Mouse (Mus musculus): Measurements from ENCODE around the gene Gpsm1.
A peak's percentile ranks its signal among the peaks of the same experiment; 100 is the strongest.

Gpsm1 gene

DNA sequence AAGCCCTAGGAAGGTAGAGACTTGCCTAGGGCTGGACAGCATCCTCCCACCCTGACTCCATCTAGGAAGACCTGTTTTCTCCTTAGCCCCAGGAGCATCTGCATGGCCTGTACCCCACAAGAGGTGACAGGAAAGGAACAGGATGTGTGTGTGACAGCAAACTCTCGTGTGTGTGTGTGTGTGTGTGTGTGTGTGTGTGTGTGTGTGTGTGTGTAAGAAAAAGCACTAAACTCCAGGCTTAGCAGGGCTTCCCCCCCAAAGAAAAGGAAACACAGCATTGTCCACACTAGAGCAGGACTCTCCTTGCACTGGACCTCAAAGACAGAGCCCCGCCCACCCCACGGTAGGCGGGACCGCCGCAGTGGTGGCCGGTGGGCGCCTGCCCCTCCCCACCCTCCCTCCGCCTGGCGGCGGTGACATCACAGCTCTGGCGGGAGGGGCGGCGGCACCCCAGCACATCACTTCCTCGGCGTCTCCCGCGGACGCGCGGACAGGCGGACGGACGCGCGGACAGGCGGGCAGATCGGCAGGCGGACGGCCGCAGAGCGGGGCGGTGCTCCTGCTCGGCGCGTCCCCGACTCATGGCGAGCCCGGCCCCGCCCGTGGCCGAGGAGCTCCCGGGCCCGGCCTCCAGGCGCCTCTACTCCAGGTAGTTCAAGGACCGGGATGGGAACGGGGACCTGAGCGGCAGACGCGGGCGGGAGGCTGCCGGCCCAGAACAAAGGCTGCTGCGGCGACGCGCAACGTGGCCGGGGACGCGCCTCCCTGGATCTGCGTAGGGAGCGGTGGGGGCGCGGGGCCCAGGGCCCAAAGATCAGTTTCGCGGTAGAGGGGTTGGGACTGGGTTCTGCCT, at the start of gene Gpsm1:
TSS of gene Gpsm1 (plus strand) at position 444 of the 853 bp plus-strand sequence.
- DNase-seq (ENCODE audit: low spot score), result no peak

DNA sequence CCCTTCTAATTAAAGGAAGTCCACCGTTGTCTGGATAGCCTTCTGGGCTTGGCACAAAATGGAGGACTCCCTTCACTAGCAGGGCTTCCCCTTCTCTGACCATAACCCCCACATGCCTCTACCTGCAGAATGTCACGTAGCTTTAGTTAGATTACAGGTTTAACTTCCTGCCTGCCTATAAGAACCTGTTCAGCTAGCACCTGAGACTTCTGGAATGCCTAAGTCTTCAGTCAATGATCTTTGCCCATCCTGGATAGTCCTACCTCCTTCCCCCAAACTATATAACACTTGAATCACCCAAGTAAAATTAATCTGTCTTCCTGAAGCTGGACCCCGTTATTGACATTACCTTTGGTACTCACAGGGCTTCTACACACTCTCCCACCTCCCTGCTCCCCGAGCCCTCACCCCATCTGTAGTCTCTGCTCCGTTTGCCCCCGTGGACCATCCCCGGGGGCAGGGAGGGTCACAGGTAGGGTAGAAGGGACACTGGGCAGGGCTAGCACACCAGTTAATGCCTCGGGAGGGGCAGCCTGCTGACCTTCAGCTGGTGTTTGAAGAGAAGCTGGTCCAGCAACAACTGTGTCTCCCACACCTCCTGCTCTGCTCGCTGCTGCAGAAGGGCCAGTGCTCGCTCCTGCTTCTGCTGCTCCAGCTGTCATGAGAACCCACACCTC, 49.1 kb upstream of the Gpsm1 start:
- no peak for DNase-seq (ENCODE audit: low spot score)

DNA sequence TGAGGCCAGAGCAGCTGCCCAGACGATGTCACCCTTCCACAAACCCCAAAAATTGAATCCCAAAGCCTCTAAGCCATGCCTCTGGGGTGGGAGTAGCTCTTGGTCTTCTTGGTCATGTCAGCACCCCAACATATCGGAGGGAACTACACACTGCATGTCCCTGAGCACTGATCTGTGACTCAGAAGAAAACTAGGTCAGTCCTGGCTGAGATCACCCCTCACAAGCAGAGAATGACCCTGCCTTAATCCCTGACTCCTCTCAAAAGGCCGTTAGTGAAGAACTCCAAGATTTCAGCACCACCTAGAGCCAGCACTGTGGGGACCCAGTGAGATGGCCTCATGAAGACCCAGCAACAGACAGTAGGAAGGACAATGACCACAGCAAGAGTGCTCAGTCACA, 47.1 kb upstream of the Gpsm1 start:
- DNase-seq (ENCODE audit: low spot score), result no peak

DNA sequence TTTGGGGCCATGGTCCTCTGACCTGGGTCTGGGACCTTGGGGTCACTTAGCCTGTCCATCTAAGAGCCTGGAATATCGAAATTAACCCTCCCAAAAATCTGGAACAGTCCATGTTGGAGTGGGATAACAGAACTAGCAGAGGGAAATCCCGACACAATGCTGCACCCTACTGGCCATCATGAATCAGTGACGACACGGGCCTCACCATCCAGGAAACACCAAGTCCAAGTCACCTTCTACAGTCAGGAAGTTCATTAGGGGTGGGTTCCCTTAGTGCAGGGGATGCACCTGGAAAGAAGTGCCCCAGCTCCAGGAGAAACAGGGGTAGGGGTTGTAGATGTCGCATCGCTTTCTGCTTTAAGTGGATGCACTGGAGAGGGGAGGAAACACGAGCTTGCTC, 41.7 kb upstream of the Gpsm1 start:
- DNase-seq (ENCODE audit: low spot score), result peak; percentile 20

DNA sequence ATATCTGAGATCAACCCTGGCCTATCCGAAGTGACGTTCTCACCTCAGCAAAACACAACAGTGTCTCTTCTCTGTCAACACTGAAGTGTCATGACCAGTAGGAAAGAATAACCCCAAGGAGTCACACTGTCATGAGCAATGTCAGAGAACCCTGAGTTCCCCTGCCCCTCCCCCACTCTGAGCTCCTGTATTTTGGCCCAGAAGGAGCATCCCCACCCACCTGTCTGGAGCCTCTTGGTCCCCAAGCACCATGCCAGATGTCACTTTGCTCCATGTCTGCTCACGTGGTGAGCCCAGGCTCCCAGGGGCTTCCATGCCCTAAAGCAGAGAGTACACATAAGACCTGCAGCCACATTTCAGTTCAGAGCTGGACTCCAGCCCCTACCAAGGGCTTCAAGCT, 35.6 kb upstream of the Gpsm1 start:
- DNase-seq (ENCODE audit: low spot score), result no peak

DNA sequence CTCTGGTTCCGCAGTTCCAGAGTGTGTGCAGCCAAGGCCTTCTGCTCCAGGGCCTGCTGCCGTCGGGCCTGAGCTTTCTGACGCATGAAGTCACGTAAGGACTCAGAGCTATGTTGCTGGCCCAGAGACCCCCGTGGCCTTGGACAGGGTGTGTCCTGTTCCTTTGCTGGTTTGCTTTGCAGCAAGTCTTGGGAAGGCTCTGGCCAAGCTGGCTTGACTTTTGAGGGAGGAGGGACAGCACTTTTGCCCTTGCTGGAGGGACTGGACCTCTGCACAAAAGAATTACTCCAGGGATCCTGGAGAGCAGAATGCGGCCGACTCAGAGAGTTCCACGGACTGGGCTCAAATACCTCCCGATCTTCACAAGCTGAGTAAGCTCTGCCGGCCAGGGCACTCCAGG, 34.7 kb upstream of the Gpsm1 start:
- DNase-seq (ENCODE audit: low spot score), result no peak

DNA sequence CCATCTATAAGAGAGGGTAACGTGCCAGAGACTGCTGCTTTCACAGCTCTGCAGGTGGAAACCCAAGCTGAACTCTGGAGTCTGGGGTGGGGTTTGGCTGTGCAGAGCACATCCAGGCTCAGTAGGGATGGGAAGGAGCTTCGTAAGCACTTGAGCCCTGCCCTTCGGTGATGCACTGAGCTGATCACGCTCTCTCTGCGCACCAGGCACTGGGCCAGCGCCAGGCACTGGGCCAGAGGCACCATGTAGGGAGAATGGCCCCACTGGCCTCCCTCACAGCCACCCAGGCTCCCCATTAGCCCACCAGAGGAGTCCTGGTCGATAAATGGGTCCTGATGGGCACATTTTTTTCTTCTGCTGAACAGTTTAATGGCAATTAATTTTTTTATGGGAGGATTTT, 29.5 kb upstream of the Gpsm1 start:
- no peak for DNase-seq (ENCODE audit: low spot score)

DNA sequence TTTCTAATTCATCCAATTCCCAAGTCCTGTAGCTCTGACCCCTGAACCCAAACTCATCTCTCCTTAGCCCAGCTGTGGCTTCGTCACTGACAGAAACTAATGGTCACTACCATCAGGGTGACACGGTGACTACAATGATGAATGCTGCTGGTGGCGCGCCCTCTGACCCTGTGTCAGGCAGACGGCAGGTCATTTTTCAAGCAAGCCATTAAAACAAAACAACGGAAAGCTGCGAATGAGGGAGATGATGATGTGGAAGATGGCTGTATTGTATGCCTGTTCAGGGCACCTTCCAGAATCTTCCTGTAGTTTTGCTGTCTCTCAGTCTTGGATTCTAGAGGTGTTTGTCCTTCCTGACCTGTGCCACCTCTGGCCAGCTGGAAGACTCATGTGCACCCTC, 28.9 kb upstream of the Gpsm1 start:
- DNase-seq (ENCODE audit: low spot score), result no peak

DNA sequence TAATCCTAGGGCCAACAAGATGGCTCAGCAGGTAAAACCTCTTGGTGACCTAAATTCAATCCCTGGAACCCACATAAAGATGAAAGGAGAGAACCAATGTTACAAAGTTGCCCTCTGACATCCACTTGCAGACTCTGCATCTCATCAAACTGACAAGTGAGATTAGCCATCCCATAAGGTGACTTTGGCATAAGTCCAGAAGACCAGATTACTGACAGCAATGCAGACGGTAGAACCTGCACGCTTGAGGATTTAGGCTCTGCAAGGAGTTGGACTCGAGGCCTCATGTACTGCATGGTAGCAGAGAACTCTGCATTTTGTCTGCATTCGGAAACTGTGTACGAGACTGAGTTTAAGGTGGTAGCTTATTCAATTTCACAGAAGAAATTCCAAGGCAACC, 25.2 kb upstream of the Gpsm1 start:
- no peak for DNase-seq (ENCODE audit: low spot score)

DNA sequence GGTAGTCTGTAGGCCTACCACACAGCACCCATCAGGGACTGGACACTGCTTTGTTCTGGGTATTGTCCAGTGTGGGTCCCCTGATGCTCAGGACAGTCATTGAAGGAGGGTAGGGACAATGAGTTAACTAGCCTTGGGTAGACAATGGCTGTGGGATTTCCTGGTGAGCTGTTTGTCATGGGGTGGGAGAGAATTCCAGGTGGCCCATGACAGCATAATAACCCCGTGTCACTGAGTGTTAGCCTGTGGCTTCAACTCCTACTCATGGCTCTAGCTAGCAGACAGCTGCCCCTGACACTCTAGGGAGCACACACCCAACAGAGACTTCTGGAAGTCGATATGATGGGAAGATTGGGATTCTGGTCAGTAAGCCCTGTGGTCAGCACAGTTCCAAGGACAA, 20.9 kb upstream of the Gpsm1 start, which contains the start of gene Ccdc187:
TSS of gene Ccdc187 (minus strand) at position 101 of the 400 bp plus-strand sequence.
- DNase-seq (ENCODE audit: low spot score), result no peak

DNA sequence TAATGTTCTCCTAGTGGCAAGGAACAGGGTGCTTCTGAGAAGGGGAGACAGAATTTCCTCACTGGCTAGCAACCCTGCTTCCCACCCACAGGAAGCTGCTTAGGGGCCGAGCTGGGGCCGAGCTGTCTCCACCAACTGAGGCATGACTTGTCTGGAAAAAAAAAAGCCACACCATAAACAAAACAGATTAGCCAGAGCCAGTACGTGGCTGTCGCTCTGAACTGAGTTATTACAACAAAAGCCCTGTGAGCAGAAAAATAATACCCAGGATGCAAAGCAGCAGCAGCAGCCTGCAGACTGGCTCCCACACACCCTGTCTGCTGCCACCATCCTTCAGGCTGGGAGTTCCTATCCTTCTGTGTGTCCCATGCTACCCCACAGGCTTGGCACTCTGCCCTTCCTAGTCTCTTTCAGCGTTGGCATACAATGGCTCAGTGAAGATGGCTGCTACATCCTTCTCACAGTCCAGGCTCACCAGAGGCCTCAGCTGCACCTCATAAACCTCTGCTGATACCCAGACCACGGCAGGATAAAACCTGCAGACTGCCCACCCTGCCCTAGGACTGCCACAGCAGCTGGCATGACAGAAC, 18.6 kb upstream of the Gpsm1 start:
- no peak for DNase-seq (ENCODE audit: low spot score)

DNA sequence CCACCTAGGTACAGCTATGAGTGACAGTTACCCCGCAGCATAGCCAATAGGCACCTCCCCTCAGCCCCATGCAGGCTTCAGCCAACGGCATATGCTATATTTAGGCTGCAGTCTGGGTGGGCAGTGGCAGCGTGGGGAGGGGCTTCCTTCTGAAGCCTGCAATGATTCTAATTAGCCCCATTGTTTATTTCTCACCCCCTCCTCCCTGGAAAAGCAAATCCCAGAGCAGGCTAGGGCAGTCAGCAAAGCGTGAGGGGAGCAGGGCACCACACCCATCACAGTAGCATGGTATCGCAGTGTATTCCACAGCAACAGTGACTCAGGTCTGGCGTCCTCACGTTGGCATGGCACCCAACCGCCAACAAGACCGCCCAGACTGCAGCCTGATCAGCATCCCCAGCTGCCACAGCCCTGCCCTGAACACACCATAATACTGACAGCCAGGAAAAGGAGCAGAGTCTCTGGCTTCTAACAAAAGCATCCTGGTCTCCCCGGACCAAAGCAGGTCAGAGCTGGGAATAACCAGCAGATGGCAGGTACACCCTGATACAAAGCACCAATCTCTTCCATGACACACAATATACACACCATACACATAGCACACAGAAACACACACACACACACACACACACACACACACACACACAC, 17.0 kb upstream of the Gpsm1 start:
- DNase-seq (ENCODE audit: low spot score), result no peak

DNA sequence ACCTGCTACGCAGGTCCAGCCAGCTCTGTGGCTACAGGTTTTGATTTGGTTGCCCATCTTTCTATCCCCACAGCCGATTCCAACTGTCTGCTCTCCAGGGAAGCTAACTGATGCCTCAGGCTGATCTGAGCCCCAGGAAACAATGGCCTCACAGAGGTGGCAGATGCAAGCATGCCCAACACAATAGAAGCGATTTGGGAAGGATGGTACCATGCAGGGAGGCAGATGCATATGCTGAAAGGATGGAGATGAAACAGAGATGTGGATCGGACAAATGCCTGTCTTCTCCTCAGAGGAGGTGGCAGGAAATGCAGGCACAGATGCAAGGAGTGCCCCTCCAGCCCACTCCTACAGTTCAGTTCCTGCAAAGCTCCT, 16.5 kb upstream of the Gpsm1 start:
- no peak for DNase-seq (ENCODE audit: low spot score)

DNA sequence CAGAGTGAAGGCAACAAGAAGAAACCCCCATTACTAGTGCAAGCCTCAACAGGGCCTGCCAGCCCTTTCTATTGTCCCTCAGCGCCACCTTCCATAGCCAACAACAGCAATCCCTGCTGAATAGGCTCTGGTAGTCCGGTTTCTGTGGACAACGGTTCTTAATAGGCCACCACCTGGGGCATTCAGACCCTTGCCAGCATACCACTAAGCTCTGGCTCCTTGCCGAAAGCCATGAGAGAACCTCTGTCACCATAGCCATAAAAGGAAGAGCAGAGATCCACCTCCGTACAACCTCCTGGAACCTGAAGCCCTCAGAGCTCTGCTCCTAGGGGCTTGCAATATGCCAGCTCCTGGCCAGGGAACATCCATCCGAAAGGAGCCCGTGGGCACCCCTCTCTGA, 16.0 kb upstream of the Gpsm1 start:
- no peak for DNase-seq (ENCODE audit: low spot score)

DNA sequence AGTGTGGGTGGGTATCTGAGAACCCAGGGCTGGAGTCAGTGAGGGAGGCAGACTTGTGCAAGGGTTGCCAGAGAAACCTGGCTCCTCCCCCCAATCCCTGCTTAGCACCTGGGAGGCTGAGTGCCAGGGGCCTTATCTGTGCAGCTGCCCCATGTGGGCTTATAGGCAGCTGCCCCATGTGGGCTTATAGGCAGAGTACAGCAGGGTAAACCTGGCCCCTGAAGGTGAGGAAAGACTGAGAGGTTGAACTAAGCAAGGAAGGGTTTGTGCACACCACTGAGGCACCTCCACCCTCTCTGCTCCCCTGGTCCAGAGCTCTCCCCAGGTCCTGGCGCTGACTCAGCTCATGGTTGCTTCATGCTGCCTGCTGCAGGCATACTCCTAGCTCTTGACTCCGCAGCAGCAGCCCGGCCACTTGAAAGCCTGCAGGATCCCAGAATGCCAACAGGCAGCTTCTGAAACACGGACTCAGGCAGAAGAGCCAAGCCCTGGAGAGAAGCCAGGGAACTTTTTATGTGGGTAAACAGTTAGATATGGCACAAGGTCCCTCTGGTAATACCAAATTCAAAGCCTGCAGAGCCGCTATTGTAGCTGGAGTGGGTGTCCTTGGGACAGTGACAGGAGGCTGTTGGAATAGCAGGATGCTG, 15.0 kb upstream of the Gpsm1 start:
- DNase-seq (ENCODE audit: low spot score), result no peak

DNA sequence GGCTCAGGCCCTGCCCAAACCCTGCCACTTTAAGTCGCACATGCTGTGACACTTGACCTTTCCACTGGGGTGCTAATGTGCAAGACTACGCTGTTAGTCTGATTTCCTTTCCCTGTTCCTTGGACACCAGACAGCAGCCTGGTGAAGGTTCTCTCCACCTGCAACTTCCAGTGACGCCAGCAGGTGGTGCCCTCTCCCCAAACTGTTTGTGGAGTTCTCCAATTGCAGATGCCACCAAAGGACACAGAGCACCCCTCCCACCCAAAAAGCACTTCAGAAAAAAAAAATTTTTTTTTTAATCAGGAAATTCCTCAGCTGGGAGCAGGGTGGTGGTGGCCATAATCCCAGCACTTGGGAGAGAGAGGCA, 14.5 kb upstream of the Gpsm1 start:
- peak; percentile 59 for DNase-seq (ENCODE audit: low spot score)

DNA sequence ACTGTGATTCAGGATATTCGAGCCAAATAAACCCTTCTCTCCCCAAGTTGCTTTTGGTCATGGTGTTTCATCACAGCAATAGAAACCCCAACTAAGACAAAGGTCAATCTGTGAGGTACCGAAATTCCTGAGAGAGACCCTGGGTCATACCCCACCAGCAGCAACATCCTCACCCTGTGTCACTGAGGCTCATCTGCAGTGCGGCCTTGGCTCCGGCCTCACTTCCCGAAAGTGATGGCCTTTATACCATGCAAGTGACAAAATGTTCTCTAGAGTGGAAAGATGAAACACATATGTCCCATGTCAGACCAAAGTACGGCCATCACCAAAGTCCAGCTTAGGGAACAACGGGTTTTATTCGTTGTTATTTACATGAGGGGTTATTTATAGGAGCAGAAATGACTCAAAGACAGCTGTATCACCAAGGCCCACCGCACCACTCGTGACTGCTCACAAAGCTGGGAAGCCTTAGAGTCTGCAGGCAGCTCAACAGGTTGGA, 13.3 kb upstream of the Gpsm1 start:
- DNase-seq (ENCODE audit: low spot score), result no peak

DNA sequence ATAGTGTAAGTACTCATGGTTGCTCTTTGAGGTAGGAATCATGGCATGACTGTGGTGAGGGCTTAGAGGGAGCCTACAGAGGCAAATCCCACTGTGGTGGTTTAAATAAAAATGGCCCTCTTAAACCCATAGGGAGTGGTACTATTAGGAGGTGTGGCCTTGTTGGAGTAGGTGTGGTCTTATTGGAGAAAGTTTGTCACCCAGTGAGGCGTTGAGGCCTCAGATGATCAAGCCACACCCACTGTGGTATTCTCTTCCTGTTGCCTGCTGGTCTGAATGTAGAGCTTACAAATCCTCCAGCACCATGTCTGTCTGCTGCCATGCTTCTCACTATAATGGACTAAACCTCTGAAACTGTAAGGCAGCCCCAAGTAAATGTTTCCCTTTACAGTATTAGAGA, 10.6 kb upstream of the Gpsm1 start:
- DNase-seq (ENCODE audit: low spot score), result no peak

DNA sequence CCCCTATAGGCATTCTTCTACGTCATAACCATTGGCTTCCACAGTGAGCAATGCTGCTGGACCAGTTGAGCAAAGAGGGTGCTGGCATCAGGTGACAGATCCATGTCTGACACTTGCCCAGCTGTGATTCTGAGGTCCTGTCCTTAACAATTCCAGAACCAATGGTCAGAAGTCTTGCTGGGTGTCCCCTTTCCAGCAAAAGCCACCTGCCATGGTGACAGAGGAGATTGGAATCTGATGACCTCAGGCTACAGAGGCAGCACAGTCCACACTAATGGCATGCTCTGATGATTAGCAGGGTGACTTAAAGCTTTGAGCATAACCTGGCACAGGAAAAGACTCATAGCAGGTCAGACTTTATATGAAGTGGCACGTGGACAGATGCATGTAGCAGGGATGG, 9.8 kb upstream of the Gpsm1 start:
- DNase-seq (ENCODE audit: low spot score), result no peak

DNA sequence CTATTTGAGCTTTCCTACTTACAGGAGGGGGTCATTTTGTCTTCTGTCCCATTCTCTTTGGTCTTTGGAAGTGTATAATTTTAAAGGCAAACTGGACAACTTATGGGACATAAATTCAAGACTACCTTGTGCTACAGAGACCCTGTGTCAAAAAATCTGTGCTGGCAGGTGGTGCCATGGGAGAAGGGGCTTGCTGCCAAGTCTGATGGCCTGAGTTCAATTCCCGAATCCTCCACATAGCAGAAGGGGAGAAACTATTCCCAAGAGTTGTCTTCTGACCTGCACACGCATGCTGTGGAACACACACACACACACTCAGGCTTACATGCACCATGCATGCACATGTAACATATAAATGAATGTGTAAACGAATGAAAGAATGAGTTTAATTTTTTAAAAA, 8.6 kb upstream of the Gpsm1 start:
- no peak for DNase-seq (ENCODE audit: low spot score)

DNA sequence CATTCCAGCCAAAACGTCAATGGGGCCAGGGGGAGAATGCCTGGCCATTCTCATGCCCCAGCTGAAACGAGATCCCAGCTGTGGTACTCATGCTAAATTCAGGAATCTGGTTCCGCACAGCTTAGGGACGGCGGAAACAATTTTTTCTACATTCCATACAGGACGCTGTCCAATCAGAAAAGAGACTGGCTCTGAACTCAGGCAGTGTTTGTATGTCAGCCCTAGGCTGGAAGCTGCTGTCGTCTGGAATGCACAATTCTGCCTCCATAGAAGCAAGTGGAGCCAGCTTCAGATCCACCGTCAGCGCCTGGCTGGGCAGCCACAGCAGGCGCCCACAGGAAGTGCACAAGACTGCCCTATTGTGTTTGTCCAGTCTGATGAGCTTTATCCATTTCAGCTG, 5.6 kb upstream of the Gpsm1 start:
- no peak for DNase-seq (ENCODE audit: low spot score)

DNA sequence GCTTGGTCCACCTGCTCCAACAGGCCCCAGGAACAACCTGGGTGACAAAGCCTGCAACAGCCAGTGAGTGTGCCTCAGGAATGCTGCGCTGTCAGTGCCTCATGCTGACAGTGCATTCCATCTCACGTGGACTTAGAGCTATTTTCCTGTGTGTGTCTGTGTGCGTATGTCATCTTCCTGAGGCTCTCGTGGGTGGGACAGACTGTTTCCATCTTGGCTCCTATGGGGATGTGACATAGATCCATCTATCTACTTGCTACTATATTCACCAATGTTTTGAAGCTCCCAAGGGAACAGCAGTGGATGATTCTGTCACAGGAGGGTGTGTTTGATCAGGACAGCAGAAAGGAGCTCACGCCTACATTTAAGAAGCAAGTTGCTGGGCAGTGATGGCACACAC, 3.4 kb upstream of the Gpsm1 start:
- no peak for DNase-seq (ENCODE audit: low spot score)
